Mouse (Mus musculus): Measurements from ENCODE around the gene Btn2a2.

GRCm38 (mm10) chr13:23464224-23464637, 24.4 kb downstream of the Btn2a2 start:
- TF ChIP-seq CTCF (IDR thresholded peaks at IDR 0.05) = 0 out of 2 replicates have a peak, but pooled peaks have one; percentile 14
- TF ChIP-seq EP300 (IDR thresholded peaks at IDR 0.05) = no peak
